Mouse (Mus musculus): ENCODE results near the gene Mmp11. TPM values are rescaled to one million over a fixed set of nuclear protein-coding genes. Genes with fewer than 3 reads are reported as not detected.

Gene Mmp11
- 0.76 and 1.1 TPM in 2 replicates for total RNA-seq (2012; rRNA removed)
- not detected in 2 replicates for total RNA-seq (2014; rRNA removed)
- polyA plus RNA-seq (2012; ENCODE audit: insufficient read length, low read depth) = 0.56 and 0.99 TPM in 2 replicates

DNA sequence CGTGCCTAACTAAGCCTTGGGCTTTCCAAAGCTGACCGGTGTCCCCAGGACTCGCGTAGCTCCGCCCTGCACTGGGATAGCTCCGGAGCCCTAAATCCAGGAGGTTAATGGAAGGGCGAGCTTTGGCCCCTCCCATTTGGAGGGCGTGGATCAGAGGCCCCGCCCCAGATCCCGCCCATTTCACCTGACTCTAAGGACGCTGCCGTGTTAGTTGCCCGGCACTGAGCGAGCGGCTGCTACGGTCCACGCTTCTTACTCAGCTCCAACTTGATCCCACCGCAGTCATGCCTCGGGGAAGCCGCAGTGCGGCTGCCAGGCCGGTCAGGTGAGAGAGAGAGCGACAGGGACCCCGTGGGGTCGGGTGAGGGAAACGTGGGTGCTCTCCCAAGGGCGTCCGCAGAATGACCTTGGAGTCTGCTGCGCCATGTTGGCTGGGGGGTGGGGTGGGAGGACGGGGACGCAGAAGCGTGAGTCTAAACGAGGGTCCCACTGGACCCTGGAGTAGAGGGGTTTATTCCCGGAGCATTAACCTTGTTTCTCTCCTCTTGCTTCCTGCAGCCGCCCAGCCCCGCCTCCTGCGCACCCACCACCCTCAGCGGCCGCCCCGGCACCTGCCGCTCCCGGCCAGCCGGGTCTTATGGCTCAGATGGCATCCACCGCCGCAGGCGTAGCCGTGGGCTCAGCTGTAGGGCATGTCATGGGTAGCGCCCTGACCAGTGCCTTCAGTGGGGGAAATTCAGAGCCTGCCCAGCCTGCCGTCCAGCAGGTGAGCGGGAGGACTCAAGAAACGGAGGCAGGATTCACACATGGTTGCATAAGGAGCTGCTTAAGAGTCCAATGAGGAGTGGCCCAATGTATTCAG is at the start of gene Mmp11:
Gene Mmp11, minus strand, starts transcription at position 817 of the 862 bp plus-strand sequence.
- H3K36me3 ChIP-seq (replicated peaks in 1 of 2; ENCODE audit: control insufficient read depth in 1 of 2, insufficient read depth in 1 of 2, low read length in 1 of 2) = peaks cover 0 to 15% of the 10 kb centered on the region in 2 experiments
- peak within 1 kb of the TSS; percentile 90 for H3K4me2 ChIP-seq (ENCODE audit: insufficient read depth, low read depth, poor library complexity, severe bottlenecking)
- peak within 1 kb of the TSS; percentile 75 for H3K9ac ChIP-seq (ENCODE audit: insufficient read depth, low read depth)
- in situ Hi-C loops (cut with MboI; ENCODE audit: low pct_ligation_motif_present, low pct_unique_long_range_greater_than_20kb, low sequenced_read_pairs) (loop anchor here (5.0 kb wide), 1 partner anchor 39 kb away; no protein-coding TSS in a partner anchor), dilution Hi-C loops (cut with MboI; ENCODE audit: extremely low pct_ligation_motif_present, extremely low pct_unique_long_range_greater_than_20kb, low sequenced_read_pairs) (no loop called here)
- H3K4me3 ChIP-seq (replicated peaks in 1 of 3; ENCODE audit: low read depth in 2 of 3, low read length in 2 of 3, poor library complexity in 1 of 3) = peak within 1 kb of the TSS; percentile 77 to 92 (median 80)
- no peaks in the 10 kb centered on the region for H3K79me2 ChIP-seq (replicated peaks; ENCODE audit: control insufficient read depth, extremely low read depth, insufficient read depth, poor library complexity, severe bottlenecking)
- peaks cover 23 to 54% of the 10 kb centered on the region in 2 experiments for H3K4me1 ChIP-seq (ENCODE audit: control insufficient read depth in 1 of 2, insufficient read depth in 2 of 2)
- H3K9me3 ChIP-seq (replicated peaks; ENCODE audit: low read length) = no peaks in the 10 kb centered on the region
- peak within 1 kb of the TSS; percentile 99 for H3K27ac ChIP-seq (ENCODE audit: insufficient read depth, low read depth)
- H3K27me3 ChIP-seq (replicated peaks) = peaks cover 27% of the 10 kb centered on the region
- peak; percentile 84 for DNase-seq (ENCODE audit: extremely low read depth)
- 0 out of 2 replicates have a peak, but pooled peaks have one; percentile 29 for TF ChIP-seq HCFC1 (IDR thresholded peaks at IDR 0.05; ENCODE audit: low read depth, low read length)
- no peak for TF ChIP-seq UBTF (IDR thresholded peaks at IDR 0.05; ENCODE audit: low read depth, low read length)
- peak; percentile 85 for TF ChIP-seq MXI1 (IDR thresholded peaks at IDR 0.05; ENCODE audit: low read depth, low read length)
- TF ChIP-seq MYC (IDR thresholded peaks at IDR 0.05; ENCODE audit: low read depth, low read length) = peak; percentile 62
- TF ChIP-seq NELFE (IDR thresholded peaks at IDR 0.05; ENCODE audit: low read depth, low read length) = peak; percentile 86
- peak; percentile 90 for TF ChIP-seq SIN3A (IDR thresholded peaks at IDR 0.05; ENCODE audit: low read length)
- TF ChIP-seq IRF4 (IDR thresholded peaks at IDR 0.05; ENCODE audit: low read depth, low read length) = no peak
- TF ChIP-seq BHLHE40 (IDR thresholded peaks at IDR 0.05; ENCODE audit: low read depth, low read length) = peak; percentile 76
- TF ChIP-seq POLR2AphosphoS2 (IDR thresholded peaks at IDR 0.05; ENCODE audit: low read depth, low read length) = peak; percentile 62; the same call in 1 of the 2 replicates
- no peak for TF ChIP-seq CTCF (conservative IDR thresholded peaks at IDR 0.05 in 1 of 2, IDR thresholded peaks at IDR 0.05 in 1 of 2; ENCODE audit: low read depth in 2 of 2, low read length in 2 of 2)
- TF ChIP-seq RAD21 (IDR thresholded peaks at IDR 0.05; ENCODE audit: low read depth, low read length) = no peak
- TF ChIP-seq CHD2 (IDR thresholded peaks at IDR 0.05; ENCODE audit: low read length) = peak; percentile 44; the same call in 1 of the 2 replicates
- no peak for TF ChIP-seq PAX5 (IDR thresholded peaks at IDR 0.05; ENCODE audit: low read length)
- no peak for TF ChIP-seq USF2 (conservative IDR thresholded peaks at IDR 0.05; ENCODE audit: low read depth, low read length)
- no peak for TF ChIP-seq CHD1 (IDR thresholded peaks at IDR 0.05; ENCODE audit: low read depth, low read length)
- no peak for TF ChIP-seq SMC3 (IDR thresholded peaks at IDR 0.05; ENCODE audit: low read depth, low read length)
- TF ChIP-seq ELF1 (IDR thresholded peaks at IDR 0.05; ENCODE audit: low read depth, low read length) = peak; percentile 47
- no peak for TF ChIP-seq ZKSCAN1 (IDR thresholded peaks at IDR 0.05; ENCODE audit: borderline replicate concordance, low read depth, low read length)
- no peak for TF ChIP-seq E2F4 (IDR thresholded peaks at IDR 0.05; ENCODE audit: insufficient replicate concordance, low read depth, low read length)
- TF ChIP-seq ZMIZ1 (IDR thresholded peaks at IDR 0.05; ENCODE audit: low read depth, low read length) = peak; percentile 87
- no peak for TF ChIP-seq KAT2A (IDR thresholded peaks at IDR 0.05; ENCODE audit: insufficient replicate concordance, low read length)
- TF ChIP-seq EP300 (IDR thresholded peaks at IDR 0.05; ENCODE audit: low read length) = no peak
- TF ChIP-seq MAZ (IDR thresholded peaks at IDR 0.05; ENCODE audit: low read depth, low read length) = peak; percentile 42; the same call in 1 of the 2 replicates
- no peak for TF ChIP-seq MAFK (IDR thresholded peaks at IDR 0.05; ENCODE audit: insufficient replicate concordance, low read length)
- TF ChIP-seq TCF12 (IDR thresholded peaks at IDR 0.05; ENCODE audit: low read depth, low read length) = peak; percentile 71
- peak; percentile 93 for TF ChIP-seq POLR2A (IDR thresholded peaks at IDR 0.05; ENCODE audit: low read depth, low read length)
- 0 out of 2 replicates have a peak, but pooled peaks have one; percentile 34 for TF ChIP-seq MEF2A (IDR thresholded peaks at IDR 0.05; ENCODE audit: borderline replicate concordance, low read depth, low read length)
- TF ChIP-seq ETS1 (conservative IDR thresholded peaks at IDR 0.05; ENCODE audit: low read depth, low read length) = no peak; the same call in 1 of the 2 replicates
- TF ChIP-seq MAX (IDR thresholded peaks at IDR 0.05; ENCODE audit: low read length) = peak; percentile 35; the same call in 1 of the 2 replicates
- TF ChIP-seq JUND (conservative IDR thresholded peaks at IDR 0.05; ENCODE audit: low read depth, low read length) = no peak
- peak; percentile 54; the same call in 1 of the 2 replicates for TF ChIP-seq TBP (conservative IDR thresholded peaks at IDR 0.05; ENCODE audit: low read depth, low read length)
- 0 out of 2 replicates have a peak, but pooled peaks have one; percentile 42 for TF ChIP-seq RCOR1 (conservative IDR thresholded peaks at IDR 0.05; ENCODE audit: low read depth, low read length)
- no peak for TF ChIP-seq ZC3H11A (IDR thresholded peaks at IDR 0.05; ENCODE audit: low read depth, low read length)
- TF ChIP-seq USF1 (IDR thresholded peaks at IDR 0.05; ENCODE audit: low read depth, low read length) = no peak
- no peak for TF ChIP-seq ZNF384 (IDR thresholded peaks at IDR 0.05; ENCODE audit: low read depth, low read length)
- no peak for TF ChIP-seq GABPA (IDR thresholded peaks at IDR 0.05; ENCODE audit: insufficient replicate concordance, low read depth, low read length)
- TF ChIP-seq NRF1 (IDR thresholded peaks at IDR 0.05; ENCODE audit: low read depth, low read length) = 0 out of 2 replicates have a peak, but pooled peaks have one; percentile 35
